Mouse (Mus musculus) bone marrow macrophage, adult 2 months (primary cell): ENCODE results near the gene Ksr1.

Experiments
- CTCF ChIP-seq: IDR thresholded peaks from 2 replicates; pipeline ENCODE4 v1.5.1; 2012; ENCODE audit warnings: low read depth, mild to moderate bottlenecking, low read length, moderate library complexity
- POLR2A ChIP-seq: IDR thresholded peaks from 2 replicates; pipeline ENCODE4 v1.6.1; 2012; ENCODE audit warnings: mild to moderate bottlenecking, low read depth, low read length, borderline replicate concordance

DNA sequence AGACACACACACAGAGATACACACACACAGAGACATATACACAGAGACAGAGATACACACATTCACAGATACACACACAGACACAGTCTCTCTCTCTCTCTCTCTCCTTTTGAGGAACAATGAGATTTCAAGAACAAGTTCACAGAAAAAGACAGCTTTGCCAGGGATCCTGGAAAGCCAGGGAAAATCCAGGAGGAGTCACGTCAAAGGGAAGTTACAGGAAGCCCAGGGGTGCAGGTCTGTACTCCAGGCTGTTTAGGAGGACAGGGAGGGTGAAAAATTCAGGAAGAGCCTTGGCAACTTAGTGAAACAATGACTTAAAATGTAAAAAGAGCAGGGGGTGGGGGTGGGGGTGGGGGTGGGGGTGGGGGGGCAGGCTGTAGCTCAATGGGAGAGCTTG, 56.5 kb downstream of the Ksr1 start:
- TF ChIP-seq POLR2A (no peak), CTCF (no peak)
